Mouse (Mus musculus) kidney, embryonic 14.5 days (tissue): ENCODE measurements around the gene Tada1. TPM values are rescaled to one million over a fixed set of nuclear protein-coding genes. Genes with fewer than 3 reads are reported as not detected.
A peak's percentile ranks its signal among the peaks of the same experiment; 100 is the strongest.

Experiments
- ATAC-seq: fragments of 200-750 bp; cut with Nextera tagmentation; 2 replicates; pipeline ENCODE4 v1.8.0; 2017; ENCODE audit warnings: moderate number of reproducible peaks, mild to moderate bottlenecking, moderate TSS enrichment, moderate library complexity; ENCODE audit not compliant: low FRiP score, low TSS enrichment
- H3K27ac ChIP-seq: fragments of 300-500 bp; sonication (generic); 2 replicates; pipeline ENCODE4 v1.5.1; 2014; ENCODE audit warnings: low read depth, mild to moderate bottlenecking, low read length, moderate library complexity, mixed read lengths
- H3K27me3 ChIP-seq: fragments of 300-500 bp; sonication (generic); 2 replicates; pipeline ENCODE4 v1.6.1; 2014; ENCODE audit warnings: mild to moderate bottlenecking, low read length; ENCODE audit not compliant: control insufficient read depth, insufficient read depth
- H3K36me3 ChIP-seq: fragments of 300-500 bp; sonication (generic); 2 replicates; pipeline ENCODE4 v1.6.1; 2014; ENCODE audit warnings: low read length, mixed read lengths; ENCODE audit not compliant: control insufficient read depth, insufficient read depth
- H3K4me1 ChIP-seq: fragments of 300-500 bp; sonication (generic); 2 replicates; pipeline ENCODE4 v1.6.1; 2014; ENCODE audit warnings: low read length, mixed read lengths; ENCODE audit not compliant: control insufficient read depth, insufficient read depth
- H3K4me2 ChIP-seq: fragments of 300-500 bp; sonication (generic); replicated peaks from 2 replicates; pipeline ENCODE4 v1.6.1; 2014; ENCODE audit warnings: low read depth, mild to moderate bottlenecking, low read length
- H3K4me3 ChIP-seq: fragments of 300-500 bp; sonication (generic); 2 replicates; pipeline ENCODE4 v1.5.1; 2014; ENCODE audit warnings: mild to moderate bottlenecking, low read length
- H3K9ac ChIP-seq: fragments of 300-500 bp; sonication (generic); 2 replicates; pipeline ENCODE4 v1.6.1; 2014; ENCODE audit warnings: low read depth, mild to moderate bottlenecking, low read length, moderate library complexity
- H3K9me3 ChIP-seq: fragments of 300-500 bp; sonication (generic); 2 replicates; pipeline ENCODE4 v1.6.1; 2016; ENCODE audit warnings: low read length; ENCODE audit not compliant: control insufficient read depth
- WGBS: fragments of 180-500 bp; shearing (Covaris S2); extraction: QIAGEN DNeasy Blood & Tissue Kit; methylation state at CpG from one replicate; pipeline ENCODE4 v1.1.7; 2014; 5-methylcytosine and 5-hydroxymethylcytosine counted together
- polyA plus RNA-seq: library from polyadenylated mRNA; unstranded; fragments of >200 nt; fragmentation: Nextera tagmentation; extraction: Ambion mirVana; gene quantifications from 2 replicates; pipeline ENCODE4 v1.2.1, GENCODE M21; 2014

Gene Tada1
- polyA plus RNA-seq, 1 experiment from 2014 or later: 62.9 TPM

DNA sequence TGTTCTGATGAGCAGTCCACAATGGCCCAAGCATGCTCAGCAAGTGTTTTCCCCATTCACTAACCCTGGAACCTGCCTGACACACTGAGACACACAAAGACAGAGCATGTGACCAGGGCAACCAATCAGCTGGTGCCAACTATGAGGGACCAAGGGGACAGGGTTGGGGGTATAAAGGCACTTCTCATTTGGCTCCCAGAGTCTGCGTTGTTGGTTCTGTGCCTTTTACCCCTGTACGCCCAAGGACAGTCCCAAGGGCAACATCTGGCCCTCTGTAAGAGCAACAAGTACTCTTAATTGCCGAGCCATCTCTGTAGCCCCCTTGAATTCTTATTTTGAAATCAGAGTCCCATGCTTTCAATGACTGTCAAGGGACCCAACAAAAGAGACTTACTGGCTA, 33.4 kb downstream of the Tada1 start:
- Histone ChIP-seq H3K4me2 (no peak overlapping the region), H3K4me3 (no peak overlapping the region), H3K27ac (no peak overlapping the region), H3K4me1 (peaks cover 10% of the 10 kb centered on the region), H3K36me3 (peaks cover 8% of the 10 kb centered on the region; the same call in 1 of the 2 replicates), H3K27me3 (no peaks in the 10 kb centered on the region), H3K9me3 (peaks cover 9% of the 10 kb centered on the region; the same call in 1 of the 2 replicates), H3K9ac (no peak overlapping the region)
- no peak for ATAC-seq
- 93% methylated on average over 3 of the region's 3 CpGs for WGBS

DNA sequence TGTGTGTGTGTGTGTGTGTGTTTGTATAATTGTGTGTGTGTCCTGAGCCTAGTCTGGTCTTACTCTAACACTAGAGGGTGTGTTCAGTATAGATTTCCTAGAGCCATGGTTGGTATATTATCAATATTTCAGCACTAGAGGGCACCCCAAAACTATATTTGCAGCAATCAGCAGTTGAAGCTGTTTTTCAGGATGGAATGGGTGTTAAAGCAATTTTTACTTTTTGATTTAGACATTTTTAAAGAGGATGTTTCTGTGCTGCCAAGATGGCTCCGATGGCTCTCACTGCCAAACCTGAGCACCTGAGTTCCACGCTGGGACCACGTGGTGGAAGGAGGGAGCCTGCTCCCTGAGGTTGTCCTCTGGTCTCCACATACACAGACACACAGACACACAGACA, 50.2 kb downstream of the Tada1 start:
- Histone ChIP-seq H3K4me3 (no peak overlapping the region), H3K36me3 (no peaks in the 10 kb centered on the region), H3K9me3 (no peaks in the 10 kb centered on the region), H3K4me1 (no peaks in the 10 kb centered on the region), H3K27me3 (no peaks in the 10 kb centered on the region), H3K9ac (no peak overlapping the region), H3K4me2 (no peak overlapping the region), H3K27ac (no peak overlapping the region)
- WGBS: 77% methylated on average over 3 of the region's 3 CpGs
- ATAC-seq: no peak

GRCm38 (mm10) chr1:166429809-166430431, 51.0 kb downstream of the Tada1 start:
- H3K4me1 ChIP-seq: no peaks in the 10 kb centered on the region
- no peak overlapping the region for H3K4me2 ChIP-seq
- H3K27me3 ChIP-seq: no peaks in the 10 kb centered on the region
- no peak overlapping the region for H3K9ac ChIP-seq
- H3K4me3 ChIP-seq: no peak overlapping the region
- 58% methylated on average over 10 of the region's 10 CpGs for WGBS
- ATAC-seq: peak; percentile 55; the same call in 1 of the 2 replicates
- no peaks in the 10 kb centered on the region for H3K36me3 ChIP-seq
- no peak overlapping the region for H3K27ac ChIP-seq
- H3K9me3 ChIP-seq: no peaks in the 10 kb centered on the region

DNA sequence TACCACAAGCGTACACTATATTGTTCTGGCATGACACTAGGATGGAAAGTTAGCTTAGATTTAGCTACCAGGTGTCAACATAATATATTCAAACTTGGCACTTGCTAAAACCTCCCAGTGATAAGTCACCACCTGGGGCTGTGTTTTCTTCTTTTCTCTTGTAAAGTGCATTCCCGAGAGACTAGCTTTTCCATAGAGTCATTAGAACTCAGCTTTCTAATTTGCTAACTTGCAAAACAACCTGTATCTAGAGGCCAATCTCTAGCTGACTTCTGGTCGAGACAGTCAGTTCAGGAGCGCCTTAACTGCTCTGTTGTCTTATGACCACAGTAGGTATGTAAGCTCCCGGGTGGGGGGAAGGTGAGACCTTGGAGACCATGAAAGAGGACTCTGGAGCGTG, 60.5 kb downstream of the Tada1 start:
- WGBS: 62% methylated on average over 6 of the region's 6 CpGs
- Histone ChIP-seq H3K36me3 (no peaks in the 10 kb centered on the region), H3K9me3 (no peaks in the 10 kb centered on the region), H3K4me2 (no peak overlapping the region), H3K27me3 (no peaks in the 10 kb centered on the region), H3K4me1 (no peaks in the 10 kb centered on the region), H3K27ac (no peak overlapping the region), H3K9ac (no peak overlapping the region), H3K4me3 (no peak overlapping the region)
- no peak for ATAC-seq

DNA sequence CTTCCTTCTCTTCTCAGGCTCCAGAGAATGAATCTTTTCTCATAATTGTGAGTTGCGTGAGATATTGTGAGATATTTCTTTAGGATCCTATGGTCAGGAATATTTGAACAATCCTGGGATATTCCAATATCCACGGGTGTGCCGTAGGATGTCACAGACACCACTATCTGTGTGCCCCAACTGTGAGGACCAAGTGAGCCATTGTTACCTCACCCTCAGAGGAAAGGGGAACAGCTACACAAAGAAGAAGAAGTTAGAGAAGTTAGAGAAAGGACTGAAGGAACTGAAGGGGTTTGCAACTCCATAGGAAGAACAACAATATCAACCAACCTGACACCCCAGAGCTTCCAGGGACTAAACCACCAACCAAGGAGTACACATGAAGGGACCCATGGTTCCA, 63.1 kb downstream of the Tada1 start:
- no peak overlapping the region for H3K4me2 ChIP-seq
- H3K36me3 ChIP-seq: no peaks in the 10 kb centered on the region
- H3K27ac ChIP-seq: no peak overlapping the region
- no peaks in the 10 kb centered on the region for H3K9me3 ChIP-seq
- WGBS: 93% methylated on average over 3 of the region's 3 CpGs
- no peak overlapping the region for H3K9ac ChIP-seq
- no peaks in the 10 kb centered on the region for H3K27me3 ChIP-seq
- H3K4me3 ChIP-seq: no peak overlapping the region
- ATAC-seq: no peak
- H3K4me1 ChIP-seq: no peaks in the 10 kb centered on the region

Other genes with a start within 250 kb of the Tada1 start
- 0.55 and 0.74 TPM in 2 replicates for gene Gpa33, start 248.9 kb upstream of the Tada1 start, polyA plus RNA-seq
- not detected in 2 replicates for gene Mael, start 140.3 kb upstream of the Tada1 start, polyA plus RNA-seq
- gene Ildr2, start 125.0 kb upstream of the Tada1 start, polyA plus RNA-seq: 1.2 and 1.3 TPM in 2 replicates
- 10.7 and 20.0 TPM in 2 replicates for gene Pogk, start 30.8 kb downstream of the Tada1 start, polyA plus RNA-seq
- gene Gm4846, start 118.5 kb downstream of the Tada1 start, polyA plus RNA-seq: not detected in 2 replicates